Mouse (Mus musculus): ENCODE data around the gene Ndufb4. TPM values are rescaled to one million over a fixed set of nuclear protein-coding genes. Genes with fewer than 3 reads are reported as not detected.
"Not testable (repeated sequence)": the region's sequence is repeated elsewhere in the genome, so short reads cannot be mapped to it uniquely, and the experiment has no call there.

Ndufb4 gene
- polyA plus RNA-seq, 1 experiment, result 77.5 TPM

- DNase-seq (ENCODE audit: extremely low spot score in 1 of 2, low spot score in 1 of 2), result no peak
Measured at GRCm38 (mm10) chr16:37644486-37644885, 9.8 kb downstream of the Ndufb4 start.

DNA sequence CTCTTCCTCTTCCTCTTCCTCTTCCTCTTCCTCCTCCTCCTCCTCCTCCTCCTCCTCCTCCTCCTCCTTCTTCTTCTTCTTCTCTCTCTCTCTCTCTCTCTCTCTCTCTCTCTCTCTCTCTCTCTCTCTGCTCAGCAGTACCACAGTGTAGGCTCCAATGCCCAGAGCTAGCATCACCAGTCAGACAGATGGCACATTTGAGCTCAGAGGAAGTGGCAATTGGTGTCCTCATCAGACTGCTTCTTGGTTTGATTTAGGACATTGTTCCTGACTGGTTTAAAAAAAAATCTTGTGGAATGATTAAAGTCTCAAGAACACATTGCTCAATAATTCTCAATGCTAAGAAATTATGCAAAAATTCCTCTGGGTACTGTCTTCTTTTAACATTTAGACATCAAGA is 13.7 kb downstream of the Ndufb4 start:
- not testable (repeated sequence) for DNase-seq (ENCODE audit: extremely low spot score in 1 of 2, low spot score in 1 of 2)

DNA sequence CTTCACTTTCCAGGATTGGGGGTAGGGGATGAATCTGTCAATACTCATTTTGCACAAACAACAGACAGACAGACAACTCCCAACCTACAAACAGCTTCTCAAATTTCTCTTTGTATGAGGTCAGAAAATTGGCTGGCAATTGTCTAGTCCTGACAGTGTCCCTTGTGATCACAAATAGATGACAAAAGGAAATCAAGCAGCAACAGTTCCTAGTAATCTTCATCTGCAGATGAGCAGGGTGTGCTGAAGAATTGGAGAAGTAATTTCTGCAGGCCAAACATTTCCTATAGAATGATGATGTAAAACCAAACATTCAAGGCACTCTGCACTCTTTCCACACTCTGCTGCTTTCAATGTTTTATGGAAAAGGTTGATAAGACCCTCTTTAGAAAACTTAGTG is 16.5 kb downstream of the Ndufb4 start:
- DNase-seq (ENCODE audit: extremely low spot score in 1 of 2, low spot score in 1 of 2), result no peak

DNA sequence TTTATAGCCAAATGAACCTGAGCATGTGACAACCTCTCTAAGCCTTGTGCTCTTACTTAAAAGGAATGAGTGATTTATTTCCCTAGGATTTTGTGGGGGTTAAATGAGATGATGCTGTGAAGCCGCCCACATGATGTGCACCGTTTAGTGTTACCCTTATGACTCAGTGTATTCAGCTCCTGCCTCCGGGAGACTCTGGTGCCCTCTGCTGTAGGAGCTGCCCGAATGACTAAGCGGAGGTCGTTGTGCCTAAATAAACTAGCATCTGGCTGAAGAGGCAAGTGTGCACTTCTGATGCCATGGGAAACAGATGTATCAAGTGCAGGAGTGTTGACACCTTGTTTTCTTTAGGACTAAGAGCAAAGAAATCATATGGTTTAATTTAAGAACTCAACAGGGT is 18.1 kb downstream of the Ndufb4 start:
- DNase-seq (ENCODE audit: extremely low spot score in 1 of 2, low spot score in 1 of 2), result peak; percentile 72 to 79

DNA sequence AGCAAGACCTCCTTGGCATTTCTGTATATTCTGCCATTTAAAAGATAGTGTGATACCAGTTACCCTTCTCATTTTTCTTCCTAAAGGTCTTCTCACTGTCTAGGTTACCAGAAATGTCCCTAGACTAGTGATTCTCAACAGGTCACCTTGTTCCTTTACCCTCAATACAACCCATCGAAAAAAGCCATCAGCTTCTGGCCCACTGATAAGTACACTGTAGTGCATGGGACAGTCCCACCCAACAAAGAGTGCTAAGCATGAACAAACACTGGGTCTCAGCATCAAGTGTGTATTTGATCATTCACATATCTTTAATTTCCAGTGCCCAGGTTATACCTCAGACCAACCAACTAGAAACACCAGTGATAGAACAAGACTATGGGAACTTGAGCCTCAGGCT is 19.2 kb downstream of the Ndufb4 start:
- DNase-seq (ENCODE audit: extremely low spot score in 1 of 2, low spot score in 1 of 2), result no peak

DNA sequence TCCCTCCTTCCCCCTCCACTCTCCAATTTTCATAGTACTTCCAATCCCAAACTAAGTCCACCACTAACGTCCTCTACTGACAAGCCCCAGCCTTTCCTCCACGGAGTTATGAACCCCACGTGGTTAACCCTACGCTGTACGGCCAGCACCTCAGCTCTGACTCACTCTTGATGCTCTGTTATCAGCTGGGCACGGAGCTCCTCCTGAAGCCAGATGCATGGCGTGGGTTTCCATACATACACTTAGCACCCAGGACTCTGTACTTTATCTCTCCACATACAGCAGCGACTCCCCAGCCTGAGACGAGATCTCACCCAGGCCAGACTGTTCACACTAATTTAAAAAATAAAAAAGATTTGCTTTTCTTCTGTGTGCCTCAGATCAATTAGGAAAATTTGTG is 19.7 kb downstream of the Ndufb4 start:
- no peak for DNase-seq (ENCODE audit: extremely low spot score in 1 of 2, low spot score in 1 of 2)

- DNase-seq (ENCODE audit: extremely low spot score in 1 of 2, low spot score in 1 of 2), result no peak
Measured at GRCm38 (mm10) chr16:37629011-37629410, 25.2 kb downstream of the Ndufb4 start.

- no peak for DNase-seq (ENCODE audit: extremely low spot score in 1 of 2, low spot score in 1 of 2)
Measured at GRCm38 (mm10) chr16:37628336-37628735, 25.9 kb downstream of the Ndufb4 start.

DNA sequence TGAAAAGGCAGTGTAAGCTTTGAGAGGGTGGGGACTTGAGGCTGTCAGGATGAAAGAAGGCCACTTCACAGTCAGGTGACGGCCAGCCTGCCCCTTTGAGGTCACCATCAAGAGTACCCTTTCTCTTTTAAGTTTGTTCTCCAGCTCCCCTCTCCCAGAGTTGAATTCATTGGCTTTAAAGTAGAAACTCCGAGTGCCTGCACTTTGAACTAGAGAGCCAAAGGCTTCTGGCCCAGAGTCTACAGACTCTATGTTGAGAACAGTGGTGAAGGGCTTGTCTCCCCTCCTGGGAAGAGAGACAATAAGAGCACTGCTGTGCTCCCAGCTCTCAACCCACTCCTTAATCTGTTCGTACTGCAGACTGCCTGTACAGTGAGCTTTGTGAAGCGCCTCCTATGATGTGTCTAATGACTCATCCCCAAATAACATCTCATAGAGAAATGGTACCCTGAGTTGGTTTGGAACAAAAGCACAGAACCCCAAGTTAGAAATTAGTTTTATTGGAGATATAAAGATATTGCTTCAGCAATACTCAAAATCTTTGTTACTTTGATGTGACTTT is 27.8 kb downstream of the Ndufb4 start:
- no peak for DNase-seq (ENCODE audit: extremely low spot score in 1 of 2, low spot score in 1 of 2)

DNA sequence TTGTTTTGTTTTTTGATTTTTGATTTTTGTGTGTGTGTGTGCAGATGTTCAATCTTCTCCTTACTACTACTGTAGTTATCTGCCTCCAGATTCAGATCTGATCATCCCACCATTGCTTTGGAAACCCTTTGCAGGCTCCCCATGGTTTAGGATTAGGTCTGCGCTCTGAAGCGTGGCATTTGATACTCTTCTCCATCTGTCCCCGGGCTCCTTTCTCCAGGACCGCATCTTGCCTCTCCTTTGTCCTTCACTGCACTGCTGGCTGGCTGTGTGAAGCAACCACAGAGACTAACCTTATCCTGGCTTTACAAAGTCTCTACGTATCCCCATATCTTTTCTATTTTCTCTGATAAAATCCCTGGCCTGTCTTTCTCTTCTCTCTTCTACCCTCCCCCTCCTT is 31.3 kb downstream of the Ndufb4 start:
- no peak for DNase-seq (ENCODE audit: extremely low spot score in 1 of 2, low spot score in 1 of 2)

GRCm38 (mm10) chr16:37622403-37622802 is 31.9 kb downstream of the Ndufb4 start:
- DNase-seq (ENCODE audit: extremely low spot score in 1 of 2, low spot score in 1 of 2), result no peak

GRCm38 (mm10) chr16:37617695-37618094 is 36.6 kb downstream of the Ndufb4 start:
- peak; percentile 74 to 78 for DNase-seq (ENCODE audit: extremely low spot score in 1 of 2, low spot score in 1 of 2)

- no peak for DNase-seq (ENCODE audit: extremely low spot score in 1 of 2, low spot score in 1 of 2)
Measured at GRCm38 (mm10) chr16:37616104-37616503, 38.1 kb downstream of the Ndufb4 start.

- DNase-seq (ENCODE audit: extremely low spot score in 1 of 2, low spot score in 1 of 2), result no peak
Measured at GRCm38 (mm10) chr16:37615429-37615828, 38.8 kb downstream of the Ndufb4 start.

GRCm38 (mm10) chr16:37614540-37614939 is 39.7 kb downstream of the Ndufb4 start:
- no peak for DNase-seq (ENCODE audit: extremely low spot score in 1 of 2, low spot score in 1 of 2)

- no peak for DNase-seq (ENCODE audit: extremely low spot score in 1 of 2, low spot score in 1 of 2)
Measured at GRCm38 (mm10) chr16:37612013-37612412, 42.2 kb downstream of the Ndufb4 start.

DNA sequence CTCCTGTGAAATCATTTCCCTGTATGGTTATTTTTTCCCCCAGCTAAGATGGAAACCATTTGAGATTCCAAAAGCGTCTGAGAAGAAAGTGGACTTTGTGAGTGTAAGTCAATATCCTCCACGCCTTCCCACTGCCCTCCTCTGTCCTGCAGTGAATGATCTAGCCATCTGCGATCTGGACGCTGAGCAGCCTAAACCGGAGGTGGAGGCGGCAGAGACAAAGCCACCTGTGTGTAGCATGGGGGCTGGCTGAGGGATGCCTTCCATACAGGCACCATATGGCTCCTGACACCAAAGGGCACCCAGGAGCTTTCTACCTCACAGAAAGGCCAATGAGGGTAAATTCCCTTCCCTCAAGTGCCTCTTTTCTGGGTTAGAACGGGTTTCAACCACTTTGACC is 43.2 kb downstream of the Ndufb4 start:
- no peak for DNase-seq (ENCODE audit: extremely low spot score in 1 of 2, low spot score in 1 of 2)

DNA sequence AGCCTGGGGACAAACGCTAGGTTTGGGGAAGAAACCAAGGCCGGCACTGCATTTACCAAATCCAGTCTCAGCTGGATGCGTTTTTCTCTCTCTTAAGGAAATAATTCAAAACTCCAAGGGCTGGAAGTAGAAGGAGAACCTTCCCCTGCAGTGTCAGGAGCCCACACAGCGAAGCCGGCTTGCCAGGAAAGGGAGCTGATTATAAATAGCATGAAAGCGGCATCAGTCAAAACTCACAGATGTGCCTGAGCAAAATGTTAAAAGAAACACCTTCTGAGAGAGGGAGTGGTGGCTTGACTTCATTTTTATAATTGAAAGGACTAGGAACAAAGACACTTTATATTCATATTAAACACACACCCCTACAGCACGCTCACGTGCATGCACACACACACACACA is 43.9 kb downstream of the Ndufb4 start:
- peak; percentile 64 to 81 for DNase-seq (ENCODE audit: extremely low spot score in 1 of 2, low spot score in 1 of 2)

DNA sequence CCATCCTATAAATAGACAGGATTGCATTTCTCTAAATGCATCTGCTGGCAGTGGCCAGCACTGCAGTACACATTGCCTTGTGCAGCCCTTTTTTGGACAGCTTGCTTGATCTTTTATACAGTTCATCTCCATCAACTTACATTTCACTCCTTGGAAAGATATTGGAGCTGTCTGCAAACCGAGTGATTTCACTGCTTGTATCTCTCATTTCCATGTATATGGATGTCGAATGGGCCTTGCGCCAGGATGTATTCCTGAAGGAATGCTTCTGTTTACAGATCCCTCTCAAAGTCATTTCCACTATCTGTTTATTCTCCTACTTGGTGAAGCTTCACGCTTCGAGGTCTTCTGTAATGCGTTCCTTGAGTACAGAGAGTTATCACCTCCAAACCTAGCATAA is 50.0 kb downstream of the Ndufb4 start:
- DNase-seq (ENCODE audit: extremely low spot score in 1 of 2, low spot score in 1 of 2), result no peak

DNA sequence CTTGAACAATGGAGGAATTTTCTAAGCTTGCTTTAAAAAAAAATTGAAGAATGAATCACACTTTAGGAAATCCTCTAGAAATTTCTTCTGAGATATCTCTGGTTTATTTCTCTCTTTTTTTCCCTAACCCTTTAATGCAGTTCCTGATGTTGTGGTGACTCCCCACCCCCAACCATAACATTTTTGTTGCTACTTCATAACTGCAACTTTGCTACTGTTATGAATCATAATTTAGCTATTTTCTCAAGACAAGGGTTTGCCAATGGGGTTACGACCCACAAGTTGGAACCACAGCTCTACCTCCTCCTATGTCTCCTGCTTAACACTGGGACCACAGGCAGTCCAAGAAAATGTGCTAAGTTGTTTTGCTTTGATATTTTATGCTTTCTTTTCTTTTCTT is 50.8 kb downstream of the Ndufb4 start:
- DNase-seq (ENCODE audit: extremely low spot score in 1 of 2, low spot score in 1 of 2), result no peak

DNA sequence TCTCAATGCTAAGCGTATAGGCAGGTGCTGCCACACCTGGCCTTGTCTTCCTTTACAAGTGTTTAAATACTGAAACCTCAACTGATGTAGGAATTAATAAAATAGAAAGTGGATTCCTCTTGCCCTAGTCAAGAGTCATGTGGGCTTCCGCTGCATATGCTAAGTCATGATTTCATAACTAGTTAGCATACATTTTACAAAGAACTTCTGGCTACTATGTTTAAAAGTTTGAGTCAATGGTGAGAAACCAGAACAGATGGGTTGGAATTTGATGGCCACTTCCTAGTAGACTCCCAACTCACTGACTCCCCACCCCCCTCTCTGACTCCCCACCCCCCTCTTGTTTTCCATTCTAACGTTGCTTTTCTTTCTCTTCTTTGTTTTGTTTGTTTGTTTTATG is 54.9 kb downstream of the Ndufb4 start:
- no peak for DNase-seq (ENCODE audit: extremely low spot score in 1 of 2, low spot score in 1 of 2)

GRCm38 (mm10) chr16:37598463-37598862 is 55.8 kb downstream of the Ndufb4 start:
- DNase-seq (ENCODE audit: extremely low spot score in 1 of 2, low spot score in 1 of 2), result no peak

DNA sequence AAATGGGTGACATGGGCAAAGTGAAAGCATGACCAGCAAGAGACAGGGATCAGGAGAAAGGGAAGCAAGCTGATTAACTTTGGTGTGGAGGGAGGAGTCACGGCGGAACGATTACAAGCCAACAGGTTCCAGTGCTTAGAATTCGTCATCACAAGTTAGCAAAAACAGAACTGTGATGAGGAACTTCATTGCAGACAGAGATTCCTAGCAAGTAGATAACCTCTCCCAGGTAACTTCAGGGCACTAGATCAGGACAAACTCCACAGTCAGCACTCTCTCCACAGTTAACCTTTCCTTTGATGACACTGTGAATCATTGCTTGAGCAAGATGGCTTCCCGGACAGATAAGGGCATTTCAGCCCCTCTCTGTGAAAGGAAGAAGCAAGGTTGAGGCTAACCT is 56.8 kb downstream of the Ndufb4 start:
- no peak for DNase-seq (ENCODE audit: extremely low spot score in 1 of 2, low spot score in 1 of 2)

Measured in frontal cortex, adult 2 months (tissue).